Mouse (Mus musculus) hindbrain, embryonic 10.5 days (tissue): Measurements from ENCODE around the gene Tceal3. TPM values are rescaled to one million over a fixed set of nuclear protein-coding genes. Genes with fewer than 3 reads are reported as not detected.
"Not testable (repeated sequence)": the region's sequence is repeated elsewhere in the genome, so short reads cannot be mapped to it uniquely, and the experiment has no call there.

Experiments used
- DNase-seq: peaks from one replicate; pipeline ENCODE4 v3.0.0-alpha.2; 2017; ENCODE audit warnings: low spot score
- H3K27ac ChIP-seq: fragments of 300-500 bp; sonication (generic); 2 replicates; pipeline ENCODE4 v1.5.1; 2016; ENCODE audit warnings: mild to moderate bottlenecking, moderate library complexity
- H3K27me3 ChIP-seq: fragments of 300-500 bp; sonication (generic); 2 replicates; pipeline ENCODE4 v1.6.1; 2016; ENCODE audit warnings: mild to moderate bottlenecking; ENCODE audit not compliant: poor library complexity, insufficient read depth, severe bottlenecking
- H3K36me3 ChIP-seq: fragments of 300-500 bp; sonication (generic); 2 replicates; pipeline ENCODE4 v1.6.1; 2016; ENCODE audit warnings: mild to moderate bottlenecking, moderate library complexity
- H3K4me1 ChIP-seq: fragments of 300-500 bp; sonication (generic); replicated peaks from 2 replicates; pipeline ENCODE4 v1.6.1; 2016; ENCODE audit warnings: mild to moderate bottlenecking
- H3K4me3 ChIP-seq: fragments of 300-500 bp; sonication (generic); 2 replicates; pipeline ENCODE4 v1.5.1; 2016; ENCODE audit warnings: mild to moderate bottlenecking, moderate library complexity
- H3K9me3 ChIP-seq: fragments of 300-500 bp; sonication (generic); 2 replicates; pipeline ENCODE4 v1.6.1; 2016; ENCODE audit warnings: mild to moderate bottlenecking, moderate library complexity
- WGBS: fragments of 180-500 bp; shearing (Covaris S2); methylation state at CpG from one replicate; pipeline ENCODE4 v1.1.7; 2016; 5-methylcytosine and 5-hydroxymethylcytosine counted together
- polyA plus RNA-seq: library from polyadenylated mRNA; unstranded; fragments of >200 nt; fragmentation: Nextera tagmentation; extraction: Ambion mirVana; gene quantifications from 2 replicates; pipeline ENCODE4 v1.2.1, GENCODE M21; 2016

Gene Tceal3
- 8.3 and 12.2 TPM in 2 replicates for polyA plus RNA-seq

DNA sequence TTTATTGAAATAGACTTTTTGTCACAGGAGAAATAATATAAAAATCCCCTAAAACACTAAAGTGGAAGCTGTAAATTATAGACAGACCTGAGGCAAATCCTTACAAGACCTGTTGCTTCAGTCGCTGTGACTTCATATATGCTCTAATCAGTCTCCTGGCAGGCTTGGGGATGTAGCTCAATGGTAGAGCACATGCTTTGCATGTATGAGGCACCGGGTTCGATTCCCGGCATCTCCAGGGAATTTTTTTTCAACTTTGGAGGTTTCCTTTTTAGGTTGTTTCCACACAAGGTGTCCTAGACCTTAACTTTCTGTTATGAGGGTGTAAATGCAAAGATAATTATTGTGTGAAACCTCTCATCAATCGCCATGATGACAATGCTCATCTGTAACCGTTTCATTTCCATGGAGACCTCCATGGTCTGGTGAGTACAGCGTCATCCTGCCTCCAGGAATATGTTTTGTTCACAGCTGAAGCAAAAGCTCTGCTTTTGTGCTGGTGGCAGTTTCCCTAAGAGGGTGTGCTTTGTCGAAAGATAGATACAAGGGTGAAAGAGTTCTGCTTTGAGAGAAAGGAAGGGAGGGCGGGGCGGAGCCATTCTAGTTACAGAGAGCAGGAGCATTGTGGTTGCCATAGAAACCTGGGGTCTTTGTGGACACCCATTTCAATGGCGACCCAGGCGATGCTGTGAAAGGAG, at the start of gene Tceal3:
TSS of gene Tceal3 (plus strand) at position 644 of the 698 bp plus-strand sequence.
- no peaks in the 10 kb centered on the region for H3K27me3 ChIP-seq
- 37% methylated on average over 12 of the region's 12 CpGs for WGBS

DNA sequence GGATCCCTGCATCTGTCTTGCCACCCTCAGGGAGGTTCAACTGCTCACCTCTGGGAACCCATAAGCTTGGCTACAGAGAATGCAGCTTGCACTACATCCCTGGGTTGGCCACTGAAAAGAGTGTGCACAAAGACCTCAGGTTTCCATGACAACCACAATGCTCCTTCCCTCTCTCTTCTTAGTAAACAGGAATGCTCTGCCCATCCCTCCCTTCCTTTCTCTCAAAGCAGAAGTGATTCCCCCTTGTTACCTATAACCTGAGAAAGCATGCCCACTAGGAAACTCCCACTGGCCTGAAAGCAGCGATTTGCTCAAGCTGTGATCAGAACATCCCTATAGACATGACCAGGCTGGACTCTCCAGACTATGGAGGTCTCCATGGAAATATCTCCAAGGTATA, 46.7 kb upstream of the Tceal3 start, which contains the start of gene Kir3dl2:
TSS of gene Kir3dl2 (minus strand) at position 101 of the 400 bp plus-strand sequence.
- H3K36me3 ChIP-seq, H3K27ac ChIP-seq, H3K27me3 ChIP-seq, H3K4me1 ChIP-seq, H3K4me3 ChIP-seq, H3K9me3 ChIP-seq, DNase-seq: not testable (repeated sequence)
- 75% methylated on average over 1 of the region's 1 CpGs for WGBS

More for the DNA sequence above, at the start of gene Tceal3:
- Histone ChIP-seq H3K27ac (peak within 1 kb of the TSS; percentile 86), H3K4me1 (no peaks in the 10 kb centered on the region), H3K4me3 (peak within 1 kb of the TSS; percentile 43), H3K36me3 (no peaks in the 10 kb centered on the region), H3K9me3 (no peaks in the 10 kb centered on the region)
- DNase-seq, result peak; percentile 66

DNA sequence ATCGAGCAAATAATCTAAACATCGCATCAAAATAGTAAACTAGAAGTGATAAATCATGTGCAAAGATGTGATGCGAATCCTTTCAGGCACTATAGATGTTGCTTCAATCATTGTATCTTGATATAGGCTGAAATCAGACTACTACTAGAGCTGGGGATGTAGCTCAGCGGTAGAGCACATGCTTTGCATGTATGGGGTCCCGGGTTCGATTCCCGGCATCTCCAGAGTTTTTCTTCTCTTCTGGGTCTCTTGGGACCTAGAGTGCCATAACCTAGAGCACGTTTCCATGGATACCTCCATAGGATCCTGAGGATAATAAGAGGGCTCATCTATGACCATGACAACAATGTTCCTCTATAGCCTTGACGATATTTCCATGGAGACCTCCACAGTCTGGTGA, 21.5 kb upstream of the Tceal3 start:
- DNase-seq, H3K27ac ChIP-seq, H3K27me3 ChIP-seq, H3K9me3 ChIP-seq, H3K36me3 ChIP-seq, H3K4me3 ChIP-seq, H3K4me1 ChIP-seq: not testable (repeated sequence)
- 93% methylated on average over 9 of the region's 9 CpGs for WGBS

DNA sequence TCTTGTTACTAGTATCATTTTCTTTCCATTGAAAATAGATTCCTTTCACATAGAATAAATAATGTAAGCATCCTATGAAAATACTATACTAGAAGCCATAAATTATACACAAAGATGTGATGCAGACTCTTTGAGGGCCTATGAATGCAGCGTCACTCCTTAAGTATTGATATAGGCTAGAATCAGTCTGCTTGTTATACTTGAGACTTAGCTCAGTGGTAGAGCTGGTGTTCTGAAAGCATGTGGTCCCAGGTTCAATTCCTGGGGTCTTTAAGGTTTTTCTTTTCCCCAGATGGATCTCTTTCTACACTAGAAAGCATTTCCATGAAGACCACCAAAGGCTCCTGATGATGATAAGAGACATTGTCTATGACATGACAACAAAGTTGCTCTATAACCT, 6.0 kb upstream of the Tceal3 start:
- Histone ChIP-seq H3K4me1 (no peaks in the 10 kb centered on the region), H3K9me3 (no peaks in the 10 kb centered on the region), H3K36me3 (no peaks in the 10 kb centered on the region), H3K27ac (no peak overlapping the region), H3K27me3 (no peaks in the 10 kb centered on the region), H3K4me3 (no peak overlapping the region)
- no peak for DNase-seq
- 91% methylated on average over 1 of the region's 1 CpGs for WGBS

DNA sequence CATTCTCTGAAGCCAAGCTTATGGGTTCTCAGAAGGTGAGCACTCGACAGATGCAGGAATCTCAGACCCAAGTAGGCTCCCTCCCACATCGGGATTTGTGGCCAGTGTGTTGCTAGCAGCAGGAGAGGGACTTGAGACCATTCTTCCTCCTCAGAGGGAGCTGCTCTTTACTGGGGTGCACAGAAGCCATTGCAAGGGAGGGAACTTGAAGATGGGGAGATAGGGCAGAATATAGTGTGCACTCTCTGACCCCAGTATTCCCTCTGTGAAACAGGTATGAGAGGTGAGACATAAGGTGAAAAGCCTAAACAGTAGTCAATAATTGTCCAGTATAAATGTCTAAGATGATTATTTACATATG, 235 bp downstream of the Tceal3 start:
- no peaks in the 10 kb centered on the region for H3K27me3 ChIP-seq
- 30% methylated on average over 2 of the region's 2 CpGs for WGBS
- H3K9me3 ChIP-seq, result no peaks in the 10 kb centered on the region
- H3K36me3 ChIP-seq, result no peaks in the 10 kb centered on the region
- H3K4me1 ChIP-seq, result no peaks in the 10 kb centered on the region
- no peak for DNase-seq
- peak overlapping the region; percentile 43 for H3K4me3 ChIP-seq
- peak overlapping the region; percentile 86 for H3K27ac ChIP-seq

DNA sequence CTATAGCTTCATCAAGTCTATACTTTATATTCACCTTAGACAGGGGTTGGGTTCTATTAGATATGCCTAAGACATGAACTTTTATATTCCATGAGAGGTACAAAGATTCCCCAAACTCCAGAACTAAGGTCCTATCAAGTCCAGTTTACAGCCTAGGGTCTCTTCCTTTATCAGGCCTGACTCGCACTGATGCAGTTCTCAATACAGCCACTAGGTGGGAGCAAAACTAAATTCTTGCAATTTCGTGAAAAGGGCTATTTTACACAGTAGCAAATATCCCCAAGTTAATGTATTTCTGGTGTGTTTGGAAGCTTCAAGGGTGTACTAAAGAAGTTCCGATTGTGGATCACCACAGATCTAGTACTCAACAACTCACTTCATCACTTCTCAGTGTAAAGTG, 8.8 kb downstream of the Tceal3 start:
- DNase-seq, result peak; percentile 15
- no peaks in the 10 kb centered on the region for H3K27me3 ChIP-seq
- no peaks in the 10 kb centered on the region for H3K4me1 ChIP-seq
- no peak overlapping the region for H3K27ac ChIP-seq
- 22% methylated on average over 3 of the region's 3 CpGs for WGBS
- no peak overlapping the region for H3K4me3 ChIP-seq
- H3K36me3 ChIP-seq, result no peaks in the 10 kb centered on the region
- no peaks in the 10 kb centered on the region for H3K9me3 ChIP-seq

DNA sequence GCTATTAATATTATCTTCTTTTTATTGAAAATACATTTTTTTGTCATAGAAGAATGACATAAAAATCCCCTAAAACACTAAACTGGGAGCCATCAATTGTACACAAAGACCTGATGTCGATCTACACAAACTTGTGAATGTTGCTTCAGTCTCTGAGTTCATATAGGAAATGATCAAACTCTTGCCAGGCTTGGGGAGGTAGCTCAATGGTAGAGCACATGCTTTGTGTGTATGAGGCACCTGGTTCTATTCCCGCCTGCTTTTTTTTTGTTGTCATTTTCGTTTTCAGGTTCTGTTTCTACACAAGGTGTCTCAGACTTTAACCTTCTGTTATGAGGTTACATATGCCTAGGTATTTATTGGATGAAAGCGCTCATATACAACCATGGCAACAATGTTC, 16.3 kb downstream of the Tceal3 start:
- Histone ChIP-seq H3K27ac (no peak overlapping the region), H3K4me1 (peaks cover 6% of the 10 kb centered on the region), H3K4me3 (no peak overlapping the region), H3K36me3 (no peaks in the 10 kb centered on the region), H3K9me3 (no peaks in the 10 kb centered on the region), H3K27me3 (0 out of 2 replicates have a peak, but pooled peaks cover 3% of the 10 kb centered on the region)
- DNase-seq, result no peak
- WGBS, result 79% methylated on average over 4 of the region's 4 CpGs

DNA sequence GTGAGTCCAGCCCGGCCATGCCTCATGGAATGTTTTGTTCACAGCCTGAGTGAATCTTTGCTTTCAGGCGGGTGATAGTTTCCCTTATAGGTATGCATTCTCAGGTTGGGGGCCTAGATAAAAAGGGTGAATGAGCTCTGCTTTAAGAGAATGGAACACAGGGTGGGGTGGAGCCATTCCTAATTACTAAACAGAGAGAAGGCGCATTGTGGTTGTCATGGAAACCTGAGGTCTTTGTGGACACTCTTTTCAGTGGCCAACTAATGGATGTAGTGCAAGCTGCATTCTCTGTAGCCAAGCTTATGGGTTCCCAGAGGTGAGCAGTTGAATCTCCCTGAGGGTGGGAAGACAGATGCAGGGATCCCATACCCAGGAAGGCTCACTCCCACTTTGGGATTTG, 16.8 kb downstream of the Tceal3 start:
- no peak overlapping the region for H3K27ac ChIP-seq
- H3K9me3 ChIP-seq, result no peaks in the 10 kb centered on the region
- peak; percentile 4 for DNase-seq
- WGBS, result 51% methylated on average over 3 of the region's 3 CpGs
- no peak overlapping the region for H3K4me3 ChIP-seq
- peaks cover 6% of the 10 kb centered on the region for H3K4me1 ChIP-seq
- no peaks in the 10 kb centered on the region for H3K36me3 ChIP-seq
- H3K27me3 ChIP-seq, result 0 out of 2 replicates have a peak, but pooled peaks cover 3% of the 10 kb centered on the region

DNA sequence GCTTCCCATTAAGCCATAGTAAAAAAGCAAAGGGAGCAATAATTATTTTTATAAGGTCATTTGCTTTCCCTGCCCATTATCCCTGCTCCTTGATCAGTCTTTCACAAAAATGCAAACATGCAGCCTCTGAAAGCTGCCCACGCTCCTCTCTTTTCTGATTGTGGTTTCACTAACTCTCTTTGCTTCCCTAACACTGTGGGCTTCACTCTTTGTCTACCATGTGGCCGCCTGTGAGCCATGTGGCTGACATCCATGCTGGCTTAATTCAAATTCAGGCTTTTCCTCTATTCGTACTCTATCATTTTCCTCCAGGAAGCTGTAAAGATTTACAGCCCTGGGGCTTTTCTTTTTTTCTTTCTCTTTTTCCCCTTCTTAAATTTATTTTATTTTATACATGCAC, 20.7 kb downstream of the Tceal3 start:
- Histone ChIP-seq H3K4me3 (no peak overlapping the region), H3K27ac (no peak overlapping the region), H3K36me3 (no peaks in the 10 kb centered on the region), H3K9me3 (no peaks in the 10 kb centered on the region), H3K27me3 (0 out of 2 replicates have a peak, but pooled peaks cover 3% of the 10 kb centered on the region), H3K4me1 (peaks cover 6% of the 10 kb centered on the region)
- 74% methylated on average over 3 of the region's 3 CpGs for WGBS
- DNase-seq, result no peak

DNA sequence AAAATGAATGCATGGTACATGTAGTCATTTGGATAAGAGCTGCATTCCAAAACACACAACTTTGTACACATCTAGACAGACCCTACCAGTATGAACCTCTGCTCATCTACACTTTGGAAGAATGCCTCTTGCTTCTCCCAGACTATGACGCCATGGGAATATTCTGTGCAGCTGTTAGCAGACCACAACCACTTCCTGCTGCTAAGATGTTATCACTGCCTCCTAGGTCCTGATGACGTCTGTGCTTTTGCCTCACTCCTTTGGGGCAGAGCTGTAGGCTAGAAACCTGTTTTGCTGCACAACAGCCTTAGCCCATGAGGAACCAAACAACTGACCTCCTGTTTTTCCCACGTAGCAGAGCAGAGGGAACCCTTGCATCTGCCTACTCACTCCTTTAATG, 25.2 kb downstream of the Tceal3 start:
- H3K4me3 ChIP-seq, result not testable (repeated sequence)

DNA sequence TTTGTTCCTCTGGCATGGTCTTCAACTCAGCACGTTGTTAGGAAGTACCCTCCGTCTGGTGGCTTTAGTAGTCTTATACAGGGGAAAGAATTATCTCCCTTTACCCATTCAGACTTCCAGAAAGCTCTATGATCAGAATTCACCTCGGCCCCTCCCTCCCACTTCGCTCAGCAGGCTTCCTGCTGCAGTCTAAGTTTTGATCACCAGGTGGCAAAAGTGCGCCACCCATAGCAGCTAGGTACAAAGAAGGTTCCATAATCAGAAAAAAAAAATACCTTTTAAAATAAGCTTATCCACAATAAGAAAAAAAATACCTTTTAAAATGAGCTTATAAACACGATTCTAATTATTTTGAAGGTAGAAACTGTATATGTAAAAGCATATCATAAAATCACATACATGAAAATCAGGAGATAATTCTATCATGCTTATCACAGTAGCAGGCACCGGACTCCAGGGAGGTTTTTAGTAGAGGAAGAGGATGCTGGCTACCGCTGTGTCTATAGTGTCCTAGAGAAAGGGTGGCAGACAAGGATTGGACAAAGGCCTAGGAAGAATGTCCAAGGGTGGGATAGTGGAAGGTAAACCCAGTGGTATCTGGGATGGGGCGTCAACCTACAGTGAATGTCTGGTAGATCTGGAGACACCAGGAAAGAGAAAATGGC, 34.4 kb downstream of the Tceal3 start:
- WGBS, result 59% methylated on average over 9 of the region's 9 CpGs
- H3K4me3 ChIP-seq, result no peak overlapping the region

More for the DNA sequence above, 25.2 kb downstream of the Tceal3 start:
- H3K27me3 ChIP-seq, H3K4me1 ChIP-seq, H3K36me3 ChIP-seq, H3K9me3 ChIP-seq, DNase-seq, H3K27ac ChIP-seq: not testable (repeated sequence)
- 64% methylated on average over 3 of the region's 3 CpGs for WGBS

DNA sequence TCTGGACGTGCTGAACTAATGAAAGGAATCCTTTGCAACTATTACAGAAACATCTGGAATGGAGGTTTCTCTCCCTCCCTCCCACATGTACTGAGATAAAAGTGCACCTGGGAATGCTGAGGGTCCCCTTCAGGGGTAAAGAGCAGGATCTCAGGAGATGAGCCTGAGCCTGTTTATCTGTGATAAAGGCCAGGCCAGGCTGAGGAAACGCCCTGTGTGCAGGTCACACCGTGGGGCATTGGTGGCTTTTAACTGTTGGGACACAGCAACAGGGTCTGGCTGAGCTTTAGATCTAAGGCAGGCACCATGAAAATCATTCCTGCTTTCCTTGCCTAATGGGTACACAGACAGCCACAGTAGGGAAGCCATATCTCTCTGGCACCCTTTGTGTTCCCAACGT, 35.3 kb downstream of the Tceal3 start:
- no peaks in the 10 kb centered on the region for H3K27me3 ChIP-seq
- DNase-seq, result no peak
- WGBS, result 72% methylated on average over 4 of the region's 4 CpGs
- H3K27ac ChIP-seq, result no peak overlapping the region
- H3K36me3 ChIP-seq, result no peaks in the 10 kb centered on the region
- no peaks in the 10 kb centered on the region for H3K9me3 ChIP-seq
- no peaks in the 10 kb centered on the region for H3K4me1 ChIP-seq
- no peak overlapping the region for H3K4me3 ChIP-seq

More for the DNA sequence above, 34.4 kb downstream of the Tceal3 start:
- Histone ChIP-seq H3K9me3 (no peaks in the 10 kb centered on the region), H3K36me3 (no peaks in the 10 kb centered on the region), H3K27me3 (no peaks in the 10 kb centered on the region), H3K27ac (no peak overlapping the region), H3K4me1 (no peaks in the 10 kb centered on the region)
- peak; percentile 12 for DNase-seq

DNA sequence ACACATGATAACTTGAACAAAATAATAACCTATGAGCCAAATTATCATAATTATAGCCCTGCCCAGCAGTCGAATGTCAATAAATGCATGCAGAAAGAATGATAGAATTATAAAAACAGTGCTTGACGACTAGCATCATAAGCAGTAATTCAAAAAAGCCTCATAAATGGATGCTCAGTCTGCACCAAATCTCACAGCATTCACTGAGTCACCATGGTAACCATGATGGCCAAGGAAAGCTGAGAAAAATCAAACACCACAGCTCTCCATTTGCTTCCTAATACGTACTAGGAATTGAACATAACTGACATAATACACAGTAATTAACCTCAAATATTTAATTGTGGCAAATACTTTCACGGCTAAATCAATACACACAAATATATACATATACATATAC, 44.5 kb downstream of the Tceal3 start:
- Histone ChIP-seq H3K4me1 (no peaks in the 10 kb centered on the region), H3K27ac (no peak overlapping the region), H3K4me3 (no peak overlapping the region), H3K36me3 (no peaks in the 10 kb centered on the region), H3K9me3 (no peaks in the 10 kb centered on the region), H3K27me3 (no peaks in the 10 kb centered on the region)
- DNase-seq, result no peak
- 79% methylated on average over 4 of the region's 4 CpGs for WGBS
